Mouse (Mus musculus): ENCODE results near the gene Ptx3. TPM values are rescaled to one million over a fixed set of nuclear protein-coding genes. Genes with fewer than 3 reads are reported as not detected.

Ptx3 gene
- polyA plus RNA-seq, 1 experiment from 2014 or later: 5.4 TPM

- TF ChIP-seq CTCF (IDR thresholded peaks at IDR 0.05) (no peak), EP300 (IDR thresholded peaks at IDR 0.05) (no peak)
- H3K4me2 ChIP-seq (replicated peaks; ENCODE audit: low read depth, low read length): no peak overlapping the region
- no peak overlapping the region for H3K27ac ChIP-seq (ENCODE audit: low read length)
- H3K4me3 ChIP-seq (ENCODE audit: low read depth, low read length): no peak overlapping the region
- H3K9ac ChIP-seq (replicated peaks; ENCODE audit: low read depth): no peak overlapping the region
- no peaks in the 10 kb centered on the region for H3K36me3 ChIP-seq (ENCODE audit: insufficient read depth, low read length)
- WGBS: 76% methylated on average over 7 of the region's 7 CpGs
- ATAC-seq: no peak
- DNase-seq (ENCODE audit: low spot score): no peak
- no peaks in the 10 kb centered on the region for H3K27me3 ChIP-seq (replicated peaks; ENCODE audit: insufficient read depth, low read length)
- no peaks in the 10 kb centered on the region for H3K9me3 ChIP-seq (ENCODE audit: low read length)
- H3K4me1 ChIP-seq (ENCODE audit: insufficient read depth, low read depth, low read length): no peaks in the 10 kb centered on the region
Measured at GRCm38 (mm10) chr3:66251842-66252241, 32.1 kb downstream of the Ptx3 start.

DNA sequence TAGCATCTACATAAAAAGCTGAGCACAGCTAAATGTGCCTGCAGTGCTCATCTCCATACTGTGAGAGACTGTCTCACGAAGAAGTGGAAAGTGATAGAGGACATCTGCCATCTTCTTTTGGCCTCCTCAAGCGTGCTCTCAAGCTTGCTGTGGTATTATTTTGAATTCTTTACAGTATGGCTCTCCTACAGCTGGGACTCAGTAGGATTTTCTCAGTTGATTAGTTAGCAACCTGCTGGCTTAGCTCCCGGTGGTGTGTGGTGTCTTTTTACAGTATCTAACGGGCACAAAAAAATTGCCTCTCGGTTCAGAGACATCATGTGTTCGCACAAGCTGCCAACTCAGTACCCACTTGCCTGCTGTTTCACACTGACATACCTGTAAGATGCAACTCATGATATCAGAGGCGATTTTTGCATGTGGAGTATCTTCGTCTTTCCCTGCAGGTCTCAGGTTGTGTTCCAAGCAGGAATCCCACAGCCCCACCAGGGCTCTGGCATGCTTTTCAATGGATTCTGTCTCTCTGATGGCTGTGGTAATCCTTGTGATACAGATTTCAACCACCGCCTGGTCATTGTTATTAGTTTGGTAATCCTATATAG lies 34.9 kb downstream of the Ptx3 start:
- no peaks in the 10 kb centered on the region for H3K9me3 ChIP-seq (ENCODE audit: low read length)
- WGBS: 68% methylated on average over 9 of the region's 9 CpGs
- DNase-seq (ENCODE audit: low spot score): no peak
- no peaks in the 10 kb centered on the region for H3K36me3 ChIP-seq (ENCODE audit: insufficient read depth, low read length)
- H3K4me3 ChIP-seq (ENCODE audit: low read depth, low read length): no peak overlapping the region
- H3K27me3 ChIP-seq (replicated peaks; ENCODE audit: insufficient read depth, low read length): no peaks in the 10 kb centered on the region
- no peak overlapping the region for H3K27ac ChIP-seq (ENCODE audit: low read length)
- no peak overlapping the region for H3K9ac ChIP-seq (replicated peaks; ENCODE audit: low read depth)
- ATAC-seq: no peak
- TF ChIP-seq EP300 (IDR thresholded peaks at IDR 0.05): no peak
- no peak for TF ChIP-seq CTCF (IDR thresholded peaks at IDR 0.05)
- H3K4me2 ChIP-seq (replicated peaks; ENCODE audit: low read depth, low read length): no peak overlapping the region
- no peaks in the 10 kb centered on the region for H3K4me1 ChIP-seq (ENCODE audit: insufficient read depth, low read depth, low read length)

DNA sequence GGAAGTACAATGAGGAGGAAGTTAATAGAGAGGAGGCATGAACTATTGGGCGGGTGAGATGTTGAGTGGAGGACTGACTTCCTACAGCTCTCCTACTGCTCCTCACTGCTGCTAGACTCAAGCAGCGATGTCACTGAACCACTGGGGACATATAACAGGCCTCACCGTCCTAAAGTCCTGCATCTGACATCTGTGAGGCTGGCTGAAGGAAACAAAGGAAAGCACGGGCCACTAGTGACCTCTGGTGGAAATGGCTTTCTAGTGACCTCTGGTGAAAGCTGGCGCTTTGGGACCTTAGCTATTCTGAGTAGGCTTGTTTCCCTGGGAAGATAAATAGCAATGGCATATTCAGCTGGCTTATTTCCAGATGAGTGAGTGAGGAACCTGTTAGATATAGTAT lies 42.6 kb downstream of the Ptx3 start:
- H3K4me1 ChIP-seq (ENCODE audit: insufficient read depth, low read depth, low read length): no peaks in the 10 kb centered on the region
- H3K27ac ChIP-seq (ENCODE audit: low read length): no peak overlapping the region
- no peak overlapping the region for H3K9ac ChIP-seq (replicated peaks; ENCODE audit: low read depth)
- TF ChIP-seq EP300 (IDR thresholded peaks at IDR 0.05): no peak
- TF ChIP-seq CTCF (IDR thresholded peaks at IDR 0.05): peak; percentile 67
- H3K9me3 ChIP-seq (ENCODE audit: low read length): no peaks in the 10 kb centered on the region
- H3K27me3 ChIP-seq (replicated peaks; ENCODE audit: insufficient read depth, low read length): no peaks in the 10 kb centered on the region
- ATAC-seq (no peak), DNase-seq (ENCODE audit: low spot score) (no peak)
- no peaks in the 10 kb centered on the region for H3K36me3 ChIP-seq (ENCODE audit: insufficient read depth, low read length)
- no peak overlapping the region for H3K4me2 ChIP-seq (replicated peaks; ENCODE audit: low read depth, low read length)
- H3K4me3 ChIP-seq (ENCODE audit: low read depth, low read length): no peak overlapping the region
- 34% methylated on average over 5 of the region's 5 CpGs for WGBS

GRCm38 (mm10) chr3:66263270-66263669 lies 43.6 kb downstream of the Ptx3 start:
- H3K36me3 ChIP-seq (ENCODE audit: insufficient read depth, low read length): no peaks in the 10 kb centered on the region
- no peaks in the 10 kb centered on the region for H3K27me3 ChIP-seq (replicated peaks; ENCODE audit: insufficient read depth, low read length)
- no peaks in the 10 kb centered on the region for H3K4me1 ChIP-seq (ENCODE audit: insufficient read depth, low read depth, low read length)
- no peak for ATAC-seq
- no peak for TF ChIP-seq CTCF (IDR thresholded peaks at IDR 0.05)
- no peak for TF ChIP-seq EP300 (IDR thresholded peaks at IDR 0.05)
- no peaks in the 10 kb centered on the region for H3K9me3 ChIP-seq (ENCODE audit: low read length)
- H3K4me3 ChIP-seq (ENCODE audit: low read depth, low read length): no peak overlapping the region
- no peak overlapping the region for H3K27ac ChIP-seq (ENCODE audit: low read length)
- 74% methylated on average over 4 of the region's 4 CpGs for WGBS
- no peak overlapping the region for H3K4me2 ChIP-seq (replicated peaks; ENCODE audit: low read depth, low read length)
- no peak overlapping the region for H3K9ac ChIP-seq (replicated peaks; ENCODE audit: low read depth)
- DNase-seq (ENCODE audit: low spot score): no peak

Other genes starting within 250 kb of the Ptx3 start
- 3.0 and 5.1 TPM in 2 replicates for gene Veph1, start 76.9 kb downstream of the Ptx3 start, polyA plus RNA-seq (2015; fragmentation: Nextera tagmentation; extraction: Ambion mirVana)